Mouse (Mus musculus) T-helper 2 cell (primary cell): Measurements from ENCODE around the gene Cym.

Experiments used
- in situ Hi-C: fragments of 300-600 bp; cut with MboI, MseI; formaldehyde crosslinking; loops from one replicate; pipeline ENCODE4 v1.15.1; 2025; ENCODE audit warnings: high pct_unique_total_duplicates

Cym gene

DNA sequence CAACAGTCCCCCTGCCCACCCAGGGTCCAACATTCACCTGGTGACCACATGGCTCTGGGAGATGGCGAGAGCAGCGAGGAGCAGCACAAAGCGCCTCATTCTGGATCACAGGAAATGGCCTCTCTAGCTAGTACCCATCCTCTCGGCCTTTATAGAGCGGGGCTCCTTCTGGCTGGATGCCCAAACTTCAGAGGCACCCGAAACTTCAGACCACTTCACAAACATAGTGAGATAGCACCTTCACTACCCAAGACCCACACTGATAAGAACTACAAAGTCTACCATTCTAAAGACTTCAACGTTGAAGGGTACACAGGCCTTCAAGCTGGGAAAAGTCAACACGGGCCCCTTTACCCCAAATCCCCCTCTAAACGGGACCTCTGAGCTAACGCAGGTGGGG lies at the start of gene Cym:
Cym (minus strand) TSS at position 125 of the 400 bp plus-strand sequence.
- in situ Hi-C loops = no loop called here

DNA sequence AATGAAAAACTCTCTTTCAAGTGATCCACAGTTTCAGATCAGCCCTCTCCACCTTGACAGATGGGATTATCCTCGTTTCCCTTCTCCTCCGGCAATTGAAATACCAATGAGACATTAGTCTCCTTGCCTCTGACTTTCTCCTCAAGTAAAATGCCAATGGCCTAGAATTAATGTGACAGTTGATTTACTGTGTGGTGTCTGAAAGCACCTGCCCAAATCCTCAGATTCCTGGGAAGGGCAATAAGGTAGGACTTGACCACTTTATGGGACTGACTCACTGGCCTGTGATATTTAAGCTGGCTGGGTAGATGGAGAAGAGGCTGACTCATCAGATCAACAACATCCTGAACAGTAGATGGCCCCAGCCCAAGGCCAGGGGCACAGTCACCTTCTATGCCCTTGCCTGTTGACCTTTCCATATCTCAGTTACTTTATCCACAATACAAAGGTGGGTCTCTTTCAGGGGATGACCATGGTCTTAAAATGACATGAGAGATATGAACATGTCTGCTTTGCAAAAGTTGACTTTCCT lies 45.3 kb upstream of the Cym start:
- in situ Hi-C loops = no loop called here

DNA sequence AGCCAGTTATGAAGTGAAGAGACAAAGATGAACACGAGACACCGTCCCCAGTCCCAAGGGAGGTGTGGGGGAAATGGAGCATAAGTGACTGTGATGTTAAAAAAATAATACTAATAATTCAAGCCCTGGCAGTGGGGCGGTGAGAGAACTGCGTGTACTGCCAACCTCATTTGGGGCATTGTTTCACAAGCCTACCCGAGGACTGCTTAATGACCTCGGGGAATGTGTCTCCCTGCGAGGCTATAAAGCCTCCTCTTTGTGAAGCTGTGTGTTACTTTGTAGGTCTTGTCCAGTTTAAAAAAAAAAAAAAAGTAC lies 40.3 kb upstream of the Cym start:
- in situ Hi-C loops = no loop called here

DNA sequence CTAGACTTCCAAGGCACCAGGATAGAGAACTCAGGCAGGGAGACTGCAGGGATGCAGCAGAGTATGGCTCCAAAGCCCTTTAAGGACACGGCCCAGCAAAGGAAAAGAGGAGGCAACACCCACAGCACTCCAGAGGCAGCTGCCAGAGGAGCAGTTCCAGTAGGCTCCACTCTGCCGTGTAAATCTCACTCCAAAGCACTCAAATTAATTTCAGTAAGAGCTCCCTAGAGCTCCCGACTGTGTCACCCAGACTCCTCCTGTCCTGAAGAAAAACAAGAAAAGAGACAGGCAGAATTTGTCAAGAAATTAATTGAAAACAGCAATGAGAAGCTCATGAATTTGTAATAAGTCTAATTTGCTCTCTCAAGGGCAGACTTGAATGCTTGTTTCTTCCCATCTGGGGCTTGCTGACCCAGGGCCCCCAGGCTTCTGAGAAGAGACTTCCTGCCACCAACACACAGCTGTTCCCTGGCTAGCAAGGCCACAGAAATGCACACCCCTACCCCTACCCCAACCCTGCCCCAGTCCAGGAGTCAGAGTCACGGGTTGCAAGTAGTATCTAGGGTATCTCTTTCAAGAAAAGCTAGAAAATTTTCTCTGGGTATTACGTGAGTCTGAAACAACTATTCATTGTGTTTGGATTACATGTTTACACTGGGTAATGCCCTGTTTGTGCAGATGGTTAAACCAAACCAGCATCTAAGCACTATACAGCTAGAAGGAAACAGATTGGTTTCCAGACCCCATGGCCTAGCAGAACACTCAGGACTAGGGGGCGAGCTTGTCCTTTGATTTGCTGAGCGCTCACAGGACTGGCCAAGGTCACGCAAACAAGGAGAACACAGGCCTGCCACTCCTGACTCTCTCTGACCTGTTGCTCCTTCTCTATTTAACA lies 39.7 kb upstream of the Cym start:
- in situ Hi-C loops = no loop called here

DNA sequence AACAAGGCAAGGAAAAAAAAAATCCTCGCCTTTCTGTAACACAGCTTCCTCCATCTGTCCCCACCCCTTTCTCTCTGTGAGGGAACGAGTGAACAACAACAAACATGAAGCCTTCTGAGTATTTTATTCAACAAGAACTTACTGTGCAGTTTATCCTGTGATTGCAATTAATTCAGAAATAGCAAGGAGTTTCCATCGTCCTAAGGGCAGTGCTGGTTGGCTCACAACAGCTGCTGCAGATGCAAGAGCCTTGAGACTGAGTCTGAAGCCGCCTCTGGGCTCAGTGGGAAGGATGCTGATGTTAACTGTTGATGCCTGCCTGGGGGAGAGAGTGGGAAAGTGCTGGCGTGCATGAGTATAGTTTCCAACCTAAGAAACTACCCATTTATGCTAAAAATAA lies 36.4 kb upstream of the Cym start:
- in situ Hi-C loops = no loop called here

DNA sequence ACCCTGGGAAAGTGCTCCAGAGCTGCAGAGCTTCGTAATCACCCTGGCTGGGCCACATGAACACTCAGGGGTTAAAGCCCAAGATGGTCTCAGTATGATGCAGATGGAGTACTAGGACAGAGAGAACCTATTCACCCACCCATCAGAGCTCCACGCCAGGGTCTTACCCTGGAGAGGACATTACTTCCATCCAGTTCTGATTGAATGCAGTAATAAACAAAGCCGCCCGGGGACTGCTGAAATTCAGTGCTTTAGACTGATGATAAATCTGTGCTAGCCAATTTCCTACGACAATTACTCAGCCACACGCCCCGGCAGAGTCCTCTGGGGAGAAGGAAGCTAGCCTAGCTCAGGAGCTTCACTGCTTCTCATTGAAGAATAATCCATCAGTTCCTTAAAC lies 35.2 kb upstream of the Cym start:
- in situ Hi-C loops = no loop called here

DNA sequence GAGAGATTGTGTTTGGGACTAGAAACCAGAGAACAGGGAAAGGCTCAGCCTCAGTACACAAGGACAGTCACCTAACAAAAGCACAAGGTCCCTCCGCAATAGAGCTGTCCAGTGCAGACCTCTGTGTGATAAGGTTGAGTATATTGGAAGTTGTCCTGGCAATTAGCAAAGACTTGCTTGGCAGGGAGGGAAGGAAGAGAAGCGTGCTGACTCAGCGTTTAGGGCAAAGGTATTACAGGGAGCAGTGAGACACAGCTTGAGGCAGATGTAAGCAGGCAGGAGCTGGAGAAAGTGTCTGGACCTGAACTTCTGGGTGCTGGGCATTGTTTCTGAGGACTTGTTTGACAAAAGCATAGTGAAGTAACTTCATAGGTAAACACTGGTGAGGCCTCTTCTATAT lies 34.5 kb upstream of the Cym start:
- in situ Hi-C loops = no loop called here

DNA sequence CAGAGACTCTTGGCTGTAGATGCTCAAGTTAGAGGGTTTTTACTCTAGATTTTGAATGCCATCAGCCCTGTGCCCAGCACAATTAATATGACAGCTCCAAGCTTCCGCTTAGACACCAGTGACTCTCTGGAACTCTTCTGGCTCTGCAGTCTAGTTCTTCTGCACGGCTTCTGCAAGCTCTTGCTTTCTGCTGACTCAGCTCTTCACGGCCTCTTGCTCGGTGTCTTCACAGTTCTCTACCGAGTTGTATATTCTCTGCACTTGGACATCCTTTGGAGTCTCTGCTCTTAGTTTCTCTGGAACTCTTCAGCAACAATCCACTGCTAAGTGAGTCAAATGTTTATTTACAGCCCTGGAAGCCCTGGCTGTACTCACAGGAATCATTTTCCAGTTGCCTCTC lies 32.4 kb upstream of the Cym start:
- in situ Hi-C loops = no loop called here

DNA sequence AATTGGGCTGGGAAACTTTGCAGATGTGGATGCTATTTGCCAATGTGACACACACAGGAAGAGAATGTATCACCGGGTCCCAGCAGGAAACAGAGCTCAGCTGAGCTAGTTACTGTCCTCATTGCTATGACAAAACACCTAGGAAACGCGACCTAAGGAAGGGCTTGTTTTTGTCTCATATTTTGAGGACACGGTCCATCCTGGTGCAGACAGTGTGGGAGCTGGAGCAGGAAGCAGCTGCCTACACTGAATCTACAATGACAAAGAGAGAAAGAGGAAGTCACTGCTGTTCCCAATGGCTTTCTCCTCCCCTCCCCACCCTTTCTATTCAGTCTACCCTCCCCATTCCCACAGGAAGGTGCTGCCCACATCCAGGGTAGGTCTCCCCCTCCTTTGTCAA lies 30.5 kb upstream of the Cym start:
- in situ Hi-C loops = no loop called here

DNA sequence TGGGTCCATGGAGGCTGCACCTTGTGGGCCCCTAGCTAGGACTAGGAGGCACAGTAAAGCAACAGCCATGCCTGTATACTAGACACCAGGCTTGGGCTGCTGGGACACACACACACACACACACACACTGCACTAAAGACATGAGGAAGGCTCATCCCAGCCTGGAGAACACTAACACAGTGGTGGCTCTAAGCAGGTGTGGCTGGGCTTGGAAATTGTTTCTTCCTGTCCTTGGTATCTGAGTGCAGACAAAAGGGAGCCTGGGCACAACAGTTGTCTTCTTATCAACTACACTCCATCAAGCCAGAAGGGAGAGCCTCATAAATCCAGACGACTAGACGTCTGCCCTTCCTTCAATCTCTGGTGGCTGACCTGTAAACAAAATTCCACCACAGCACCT lies 28.8 kb upstream of the Cym start:
- in situ Hi-C loops = no loop called here

DNA sequence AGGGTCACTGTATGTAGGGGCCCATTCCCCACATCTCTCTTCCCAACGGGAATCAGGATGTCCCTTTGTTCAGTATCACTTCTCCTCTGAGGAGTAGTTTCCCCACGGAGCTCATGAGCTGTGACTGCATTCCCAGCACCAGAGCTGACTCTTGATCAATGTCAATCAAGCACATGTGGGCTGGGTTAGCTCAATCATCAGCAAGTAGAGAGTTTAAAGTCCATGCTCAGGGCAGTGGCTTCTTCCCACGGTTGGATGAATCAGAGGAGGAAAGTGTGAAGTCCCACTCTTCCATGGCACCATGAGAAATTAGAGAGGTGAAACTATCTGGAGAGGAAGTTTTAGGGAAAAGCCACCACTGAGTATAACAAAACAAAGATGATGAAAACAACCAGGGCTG lies 27.5 kb upstream of the Cym start:
- in situ Hi-C loops = loop anchor here (25.0 kb wide), 1 partner anchor 638 kb away; the partner anchor contains the start of genes Eps8l3 and Gstm5

DNA sequence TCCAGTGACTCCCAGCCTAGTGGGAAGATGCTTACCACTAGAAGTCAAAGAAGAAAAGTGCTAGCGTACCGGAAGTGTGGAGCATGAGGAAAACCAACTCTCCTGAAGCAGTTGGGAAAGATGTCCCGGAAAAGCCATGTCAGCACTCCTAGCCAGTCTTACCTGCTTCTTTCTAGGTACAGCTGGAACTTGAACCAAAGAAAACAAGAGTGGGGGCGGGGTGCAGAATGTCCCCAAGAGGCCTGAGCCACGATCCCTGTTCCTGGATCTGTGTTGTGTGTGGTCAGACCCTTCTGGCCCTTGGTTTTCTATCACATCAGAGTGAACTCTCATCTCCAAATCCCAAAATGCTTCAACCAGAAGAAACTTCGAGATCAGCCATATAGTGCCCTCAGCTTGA lies 25.3 kb upstream of the Cym start:
- in situ Hi-C loops = loop anchor here (25.0 kb wide), 1 partner anchor 640 kb away; the partner anchor contains the start of genes Eps8l3 and Gstm5

DNA sequence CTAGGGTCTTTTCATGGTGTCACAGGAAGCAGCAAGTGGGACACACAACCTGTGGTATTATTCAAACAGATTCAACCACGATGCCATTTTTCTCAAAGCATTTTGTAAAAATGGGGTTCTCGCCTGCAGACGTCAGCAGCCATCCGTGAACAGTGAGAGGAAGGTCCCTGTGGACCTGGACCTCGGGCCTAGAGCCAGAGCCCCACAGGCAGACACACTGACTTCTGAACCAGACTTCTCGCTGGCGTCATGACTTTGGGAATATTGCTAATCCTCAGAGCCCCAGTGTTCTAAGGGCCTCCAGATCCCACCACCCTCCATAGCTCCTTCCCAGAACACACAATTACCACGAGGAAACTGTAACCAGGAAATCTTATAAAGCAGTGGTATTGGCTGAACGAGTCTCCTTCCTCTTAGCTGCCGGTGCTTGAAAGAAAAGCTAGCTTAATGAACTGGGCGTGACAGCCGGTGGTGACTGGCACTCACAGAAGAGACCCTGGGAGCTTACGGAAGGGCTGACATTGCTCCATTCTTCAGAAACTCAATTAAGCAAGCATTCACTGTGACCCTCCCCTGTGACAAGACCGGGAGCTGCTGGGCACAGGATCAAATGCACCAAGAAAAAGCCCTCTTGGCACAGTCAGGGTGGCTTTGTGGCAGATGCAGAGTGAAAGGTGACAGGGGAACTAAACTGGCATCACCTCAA lies 20.0 kb upstream of the Cym start:
- in situ Hi-C loops = loop anchor here (25.0 kb wide), 1 partner anchor 646 kb away; the partner anchor contains the start of genes Eps8l3 and Gstm5

DNA sequence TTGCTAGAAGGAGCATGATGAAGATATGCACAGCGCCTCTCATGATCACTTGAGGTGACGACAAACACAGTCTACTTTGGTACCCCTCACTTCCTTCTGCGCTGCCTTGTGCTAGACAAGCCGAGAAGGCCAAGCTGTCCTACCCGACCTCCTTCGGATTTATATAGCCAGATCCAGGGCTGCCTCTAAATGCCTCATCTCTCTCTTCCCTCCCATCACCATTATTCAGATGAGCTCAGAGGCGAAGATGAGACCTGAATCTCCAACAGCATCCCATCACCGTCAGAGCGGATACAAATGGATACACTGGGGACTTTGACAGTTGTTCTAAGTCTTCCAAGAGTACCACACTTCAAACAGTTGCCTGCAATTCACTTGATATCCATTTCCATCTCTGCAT lies 18.1 kb upstream of the Cym start, which contains the start of gene Prok1:
Prok1 (minus strand) TSS at position 101 of the 400 bp plus-strand sequence.
- in situ Hi-C loops = loop anchor here (25.0 kb wide), 1 partner anchor 648 kb away; the partner anchor contains the start of genes Eps8l3 and Gstm5

DNA sequence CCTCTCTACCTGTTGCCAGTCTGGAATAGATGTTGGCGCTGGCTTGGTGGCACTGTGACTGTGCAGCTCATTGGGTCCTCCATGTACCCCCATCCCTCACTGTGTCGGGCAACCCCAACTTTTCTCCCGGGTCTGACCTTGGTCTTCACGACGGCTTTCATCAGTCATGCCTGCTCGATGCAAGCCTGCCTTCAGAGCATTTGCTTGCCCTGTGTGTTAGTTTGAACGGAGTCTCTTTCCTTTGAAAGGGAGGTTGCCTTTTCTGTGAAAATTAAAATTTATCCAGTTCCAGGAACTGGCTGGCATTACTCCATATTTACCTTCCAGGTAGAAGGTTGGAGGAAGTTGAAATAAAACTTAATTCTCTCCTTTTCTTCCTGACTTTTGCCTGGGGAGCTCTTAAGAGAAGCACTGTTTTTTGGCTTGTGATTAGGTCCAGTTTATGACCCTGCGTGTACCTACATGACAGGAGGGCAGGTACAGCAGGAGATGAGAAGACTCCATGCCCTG lies 17.0 kb upstream of the Cym start:
- in situ Hi-C loops = loop anchor here (25.0 kb wide), 1 partner anchor 649 kb away; the partner anchor contains the start of genes Eps8l3 and Gstm5

DNA sequence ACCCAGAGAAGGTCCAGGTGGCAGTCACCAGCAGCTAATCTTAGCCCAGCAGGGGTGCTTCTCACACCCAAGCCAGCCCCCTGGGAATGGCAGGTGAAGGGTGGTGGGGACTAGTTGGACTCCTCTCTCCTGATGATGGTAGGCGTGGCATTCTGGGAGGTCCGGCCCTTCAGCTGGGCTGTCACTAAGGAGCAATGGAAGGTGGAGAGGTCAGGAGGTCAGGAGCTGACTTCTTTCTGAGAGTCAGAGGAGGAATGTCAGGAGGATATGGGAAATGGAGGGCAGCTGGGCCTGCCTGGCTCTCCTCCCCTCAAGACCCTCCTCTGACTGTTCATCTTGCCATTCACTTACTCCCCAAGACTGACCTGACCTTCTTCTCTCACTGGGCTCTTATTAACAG lies 16.5 kb upstream of the Cym start:
- in situ Hi-C loops = loop anchor here (25.0 kb wide), 1 partner anchor 649 kb away; the partner anchor contains the start of genes Eps8l3 and Gstm5

DNA sequence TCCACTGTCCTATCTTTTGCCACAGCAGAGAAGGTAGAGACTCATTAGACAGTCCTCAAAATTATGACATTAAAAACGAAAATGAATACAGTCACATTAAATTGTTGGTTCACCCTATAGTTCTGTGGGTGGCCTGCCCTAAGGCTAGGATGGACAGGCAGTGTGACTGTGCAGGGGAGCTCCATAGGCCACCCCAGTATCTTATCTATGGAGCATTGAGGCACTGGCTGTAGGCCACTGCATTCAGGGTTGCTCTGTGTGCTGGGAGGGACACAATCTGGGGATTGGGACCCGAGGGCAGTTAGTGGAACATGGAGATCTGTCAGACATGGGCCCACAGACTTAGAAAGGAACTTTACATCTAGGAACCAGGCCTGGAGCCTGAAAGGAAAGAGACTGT lies 12.4 kb upstream of the Cym start:
- in situ Hi-C loops = loop anchor here (5.0 to 25.0 kb wide), 2 partner anchors 238 to 653 kb away; partner anchors contain the start of genes Eps8l3 and Gstm5

DNA sequence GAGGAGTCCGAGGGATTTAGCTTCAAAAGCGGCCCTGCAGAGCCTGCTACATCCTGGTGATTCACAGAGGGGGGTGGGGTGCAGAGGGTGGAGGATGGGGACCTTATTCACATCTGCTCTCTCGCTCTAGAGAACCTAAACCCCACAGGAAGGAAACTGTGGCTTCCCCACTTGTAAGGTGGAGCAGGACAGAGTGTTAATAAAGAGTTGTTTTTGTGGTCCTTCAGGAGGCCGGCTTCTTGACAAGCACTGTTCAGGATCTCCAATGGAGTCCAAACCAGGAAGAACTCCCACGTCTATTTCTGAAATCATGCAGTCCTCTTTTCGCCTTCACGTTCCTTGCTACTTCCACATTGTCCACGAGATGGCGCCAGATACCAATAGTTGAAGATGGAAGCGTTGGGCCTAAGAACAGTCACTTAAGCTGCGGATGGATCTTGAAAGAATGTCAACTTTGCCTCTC lies 11.8 kb upstream of the Cym start:
- in situ Hi-C loops = loop anchor here (5.0 to 25.0 kb wide), 2 partner anchors 239 to 654 kb away; partner anchors contain the start of genes Eps8l3 and Gstm5

DNA sequence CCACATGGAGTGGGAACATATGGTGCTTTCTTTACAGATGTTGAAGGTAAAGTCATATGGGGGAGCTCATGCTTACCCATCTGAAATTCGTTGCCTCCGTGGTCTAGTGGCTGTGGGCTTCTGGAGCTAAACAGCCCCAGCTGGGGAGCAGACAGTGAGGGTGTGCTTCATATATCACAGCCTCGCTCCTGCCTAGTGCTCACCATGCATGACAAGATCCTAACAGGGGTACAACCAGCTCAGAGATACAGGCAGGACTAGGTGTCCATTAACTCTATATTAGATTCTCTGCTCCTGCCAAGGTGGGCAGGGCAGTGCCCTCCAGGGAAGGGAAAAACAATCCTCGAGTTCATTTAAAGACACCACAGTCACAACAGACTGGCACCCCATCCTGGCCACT lies 9.7 kb upstream of the Cym start:
- in situ Hi-C loops = loop anchor here (5.0 to 25.0 kb wide), 2 partner anchors 241 to 656 kb away; partner anchors contain the start of genes Eps8l3 and Gstm5

DNA sequence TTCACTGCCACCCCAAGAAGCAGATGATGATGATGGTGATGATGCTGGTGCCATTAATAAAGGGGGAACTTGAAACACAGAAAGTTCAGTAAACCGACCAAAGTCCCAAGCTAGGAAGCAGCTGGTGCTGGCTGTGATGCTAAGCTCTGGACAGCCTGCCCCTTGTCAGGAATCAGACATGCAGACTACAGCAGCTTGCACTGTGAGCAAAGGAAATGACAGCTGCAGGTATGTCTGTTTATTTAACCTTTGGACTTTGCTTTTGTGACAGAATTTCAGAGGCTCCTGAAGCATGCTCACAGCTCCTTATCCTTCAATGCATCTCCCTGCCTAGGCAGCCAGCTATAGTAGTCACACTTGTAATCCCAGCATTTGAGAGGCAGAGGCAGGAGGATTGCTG lies 9.0 kb upstream of the Cym start, which contains the start of gene A630076J17Rik:
A630076J17Rik (plus strand) TSS at position 88 of the 400 bp plus-strand sequence.
- in situ Hi-C loops = loop anchor here (5.0 to 25.0 kb wide), 2 partner anchors 242 to 657 kb away; partner anchors contain the start of genes Eps8l3 and Gstm5

DNA sequence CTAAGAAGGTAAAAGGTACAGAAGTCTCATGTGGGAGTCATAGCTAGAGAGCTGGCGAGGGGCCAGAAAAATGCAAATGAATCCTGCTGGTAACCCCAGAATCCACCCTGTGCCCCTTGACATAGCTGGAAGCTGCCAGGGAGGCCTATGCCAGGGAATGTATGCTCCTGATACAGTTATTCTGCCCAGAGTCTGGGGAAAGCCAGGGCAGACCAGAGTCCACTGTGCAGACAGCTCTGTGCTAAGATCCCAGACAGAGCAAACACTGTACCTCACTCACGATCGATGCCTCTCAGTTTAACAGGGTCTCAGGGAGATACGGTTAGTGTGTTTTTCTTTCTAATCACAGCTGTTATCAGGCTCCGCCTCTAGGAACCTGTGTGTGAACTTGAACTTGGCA lies 8.3 kb upstream of the Cym start:
- in situ Hi-C loops = loop anchor here (5.0 to 25.0 kb wide), 2 partner anchors 242 to 657 kb away; partner anchors contain the start of genes Eps8l3 and Gstm5
